Mouse (Mus musculus): ENCODE measurements around the gene Cxcl14. TPM values are rescaled to one million over a fixed set of nuclear protein-coding genes. Genes with fewer than 3 reads are reported as not detected.

The Cxcl14 gene
- polyA plus RNA-seq, 1 experiment, result 31.8 TPM

DNA sequence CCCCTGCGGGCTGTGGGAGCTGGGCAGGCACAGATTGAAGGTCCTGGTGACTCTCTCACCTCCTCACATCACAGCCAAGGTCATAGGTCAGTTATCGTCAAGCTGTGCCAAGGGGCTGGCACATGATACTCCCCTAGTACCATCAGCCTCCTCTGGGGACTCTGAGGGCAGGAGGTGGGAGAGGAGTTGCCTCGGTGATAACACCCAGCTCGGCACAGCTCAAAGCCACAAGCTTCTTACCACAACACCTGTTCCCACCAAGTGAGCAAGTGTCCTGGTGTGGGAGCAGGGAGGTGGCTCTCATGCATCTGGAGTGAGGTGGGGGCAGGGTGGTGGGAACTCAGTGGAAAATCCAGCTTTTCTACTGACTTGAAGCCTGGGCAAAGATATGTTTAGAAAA, 34.1 kb downstream of the Cxcl14 start:
- WGBS, result 28% methylated on average over 4 of the region's 4 CpGs
- H3K27ac ChIP-seq (ENCODE audit: control insufficient read depth, insufficient read depth, low read depth, low read length, poor library complexity), result no peak overlapping the region
- H3K4me3 ChIP-seq (replicated peaks; ENCODE audit: control insufficient read depth, low read depth, low read length), result no peak overlapping the region
- no peaks in the 10 kb centered on the region for H3K4me1 ChIP-seq (ENCODE audit: control insufficient read depth, insufficient read depth, low read length)
- TF ChIP-seq POLR2A (IDR thresholded peaks at IDR 0.05; ENCODE audit: borderline replicate concordance, control insufficient read depth, low read depth, low read length), result no peak
- TF ChIP-seq CTCF (IDR thresholded peaks at IDR 0.05; ENCODE audit: control insufficient read depth, insufficient read depth, low read length), result no peak

DNA sequence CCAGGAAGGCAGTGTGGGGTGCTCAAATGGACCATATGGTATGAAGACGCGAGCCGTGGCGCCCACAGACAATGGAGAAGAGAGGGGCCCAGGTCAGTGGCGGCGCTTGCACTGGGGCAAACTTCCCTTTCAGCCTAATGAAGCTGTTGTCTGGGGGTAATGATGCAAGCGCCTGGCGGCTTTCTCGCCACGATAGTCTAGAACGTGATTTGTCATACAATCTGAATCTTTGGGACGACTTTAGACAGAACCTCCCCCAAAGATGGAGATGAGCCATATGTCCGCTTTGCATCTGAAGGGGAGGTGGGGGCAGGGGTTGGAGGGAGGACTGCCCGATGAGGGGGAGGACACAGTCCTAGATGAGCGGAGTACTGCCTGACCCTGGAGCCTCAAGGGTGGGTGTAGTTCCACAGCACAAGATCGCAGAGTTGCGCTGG, 36.0 kb downstream of the Cxcl14 start:
- Histone ChIP-seq H3K4me1 (ENCODE audit: control insufficient read depth, insufficient read depth, low read length) (no peaks in the 10 kb centered on the region), H3K4me3 (replicated peaks; ENCODE audit: control insufficient read depth, low read depth, low read length) (no peak overlapping the region), H3K27ac (ENCODE audit: control insufficient read depth, insufficient read depth, low read depth, low read length, poor library complexity) (no peak overlapping the region)
- no peak for TF ChIP-seq CTCF (IDR thresholded peaks at IDR 0.05; ENCODE audit: control insufficient read depth, insufficient read depth, low read length)
- no peak for TF ChIP-seq POLR2A (IDR thresholded peaks at IDR 0.05; ENCODE audit: borderline replicate concordance, control insufficient read depth, low read depth, low read length)
- 6% methylated on average over 17 of the region's 17 CpGs for WGBS

DNA sequence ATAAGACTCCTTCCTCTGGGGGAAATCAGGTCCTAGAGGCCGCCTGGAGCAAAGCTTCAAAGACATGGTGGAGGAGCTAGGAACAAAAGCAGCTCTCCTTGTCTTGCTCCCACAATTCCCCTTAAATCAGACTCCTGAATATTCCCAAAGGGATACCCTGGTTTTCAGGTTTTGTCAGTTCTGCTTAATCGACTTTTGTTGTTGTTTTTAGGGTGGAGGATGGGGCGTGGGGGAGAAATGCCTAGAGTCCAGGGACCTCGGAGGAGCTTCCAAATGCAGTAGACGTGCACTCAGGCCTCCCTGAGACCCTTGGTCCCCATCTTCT, 36.5 kb downstream of the Cxcl14 start:
- TF ChIP-seq POLR2A (IDR thresholded peaks at IDR 0.05; ENCODE audit: borderline replicate concordance, control insufficient read depth, low read depth, low read length) (no peak), CTCF (IDR thresholded peaks at IDR 0.05; ENCODE audit: control insufficient read depth, insufficient read depth, low read length) (no peak)
- Histone ChIP-seq H3K4me3 (replicated peaks; ENCODE audit: control insufficient read depth, low read depth, low read length) (no peak overlapping the region), H3K27ac (ENCODE audit: control insufficient read depth, insufficient read depth, low read depth, low read length, poor library complexity) (no peak overlapping the region), H3K4me1 (ENCODE audit: control insufficient read depth, insufficient read depth, low read length) (no peaks in the 10 kb centered on the region)
- WGBS, result 8% methylated on average over 5 of the region's 5 CpGs

DNA sequence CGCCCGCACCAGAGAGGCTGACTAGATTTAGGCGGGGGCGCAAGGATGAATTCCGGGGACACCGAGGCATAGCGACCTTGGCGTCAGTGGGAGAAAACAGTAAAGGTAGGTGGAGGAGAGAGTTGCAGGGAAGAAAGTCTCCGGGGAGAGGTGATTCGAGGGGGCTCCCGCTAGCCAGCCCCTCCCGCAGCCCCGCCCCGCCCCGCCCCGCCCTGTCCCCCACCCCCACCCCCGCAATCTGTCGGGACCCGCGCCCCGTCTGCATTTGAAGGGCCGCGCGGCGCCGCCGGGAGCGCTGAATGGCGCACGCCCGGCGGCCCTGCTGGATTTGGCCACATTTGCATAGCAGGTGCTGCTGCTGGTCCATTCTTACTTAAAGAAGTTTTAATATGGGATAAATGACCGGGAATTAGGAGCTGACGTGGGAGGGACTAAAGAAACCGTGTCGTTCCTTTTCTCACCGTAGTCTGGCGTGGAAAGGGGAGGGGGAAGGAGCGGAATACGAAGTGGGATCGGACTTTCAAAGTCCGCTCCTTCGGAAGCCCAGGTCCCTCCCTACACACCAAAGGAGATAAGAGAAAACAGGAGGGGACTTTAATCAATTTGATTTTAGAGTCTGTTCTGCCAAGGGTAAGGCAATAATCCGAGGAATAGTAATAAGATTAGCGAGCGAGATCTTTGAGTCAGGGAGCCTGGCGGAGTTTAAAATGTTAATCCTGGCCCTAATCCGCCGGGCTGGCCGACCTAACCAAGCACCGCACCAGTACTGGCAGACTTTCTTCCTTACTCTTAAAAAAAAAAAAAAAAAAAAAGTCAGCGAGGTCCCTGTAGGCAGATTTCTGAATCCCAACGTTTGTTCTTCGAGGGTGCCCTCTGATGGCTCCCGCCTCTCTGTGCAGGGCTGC, 37.1 kb downstream of the Cxcl14 start:
- TF ChIP-seq CTCF (IDR thresholded peaks at IDR 0.05; ENCODE audit: control insufficient read depth, insufficient read depth, low read length) (no peak), POLR2A (IDR thresholded peaks at IDR 0.05; ENCODE audit: borderline replicate concordance, control insufficient read depth, low read depth, low read length) (no peak)
- WGBS, result 5% methylated on average over 55 of the region's 55 CpGs
- H3K4me1 ChIP-seq (ENCODE audit: control insufficient read depth, insufficient read depth, low read length), result no peaks in the 10 kb centered on the region
- H3K27ac ChIP-seq (ENCODE audit: control insufficient read depth, insufficient read depth, low read depth, low read length, poor library complexity), result no peak overlapping the region
- H3K4me3 ChIP-seq (replicated peaks; ENCODE audit: control insufficient read depth, low read depth, low read length), result no peak overlapping the region

DNA sequence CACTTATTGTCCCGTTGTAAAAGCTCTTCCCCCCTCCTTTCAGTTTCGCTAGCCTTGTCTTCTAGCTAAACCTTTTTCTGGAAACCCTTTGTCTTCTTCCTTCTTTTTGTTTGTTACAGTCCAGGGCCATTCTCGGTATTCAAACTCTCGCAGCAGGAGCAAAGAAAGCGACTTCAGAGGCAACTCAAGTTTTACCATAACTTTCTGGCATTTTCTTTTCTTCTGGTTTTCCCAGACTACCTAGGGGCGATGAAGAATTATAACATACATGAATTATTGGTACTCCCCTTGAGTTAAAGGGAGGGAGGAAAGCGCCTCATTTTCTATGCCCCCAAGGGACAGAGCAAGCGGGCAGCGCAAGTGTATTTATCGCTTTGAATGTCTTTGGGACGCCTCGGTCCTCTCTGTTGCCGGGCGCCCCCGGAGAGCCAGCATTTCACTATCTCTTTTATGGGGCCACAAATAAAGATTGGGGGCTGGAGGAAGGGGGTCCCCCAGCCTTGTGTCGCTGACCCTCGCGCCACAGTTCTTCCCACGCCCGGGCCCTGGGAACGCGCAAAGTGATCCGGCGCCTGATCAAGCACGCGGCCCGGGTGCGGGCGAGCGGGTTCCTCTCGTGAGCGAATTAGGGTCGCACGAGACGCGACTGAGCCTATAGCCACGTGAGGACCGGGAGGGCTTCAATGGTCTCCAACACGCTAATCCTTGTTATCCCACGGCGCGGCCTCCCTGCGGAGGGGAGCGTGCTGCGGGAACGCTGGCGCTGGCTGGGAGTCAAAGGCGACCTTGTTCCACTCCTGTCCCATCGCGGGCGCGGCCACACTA, 37.9 kb downstream of the Cxcl14 start:
- WGBS, result 3% methylated on average over 52 of the region's 52 CpGs
- TF ChIP-seq POLR2A (IDR thresholded peaks at IDR 0.05; ENCODE audit: borderline replicate concordance, control insufficient read depth, low read depth, low read length), result no peak
- TF ChIP-seq CTCF (IDR thresholded peaks at IDR 0.05; ENCODE audit: control insufficient read depth, insufficient read depth, low read length), result no peak

DNA sequence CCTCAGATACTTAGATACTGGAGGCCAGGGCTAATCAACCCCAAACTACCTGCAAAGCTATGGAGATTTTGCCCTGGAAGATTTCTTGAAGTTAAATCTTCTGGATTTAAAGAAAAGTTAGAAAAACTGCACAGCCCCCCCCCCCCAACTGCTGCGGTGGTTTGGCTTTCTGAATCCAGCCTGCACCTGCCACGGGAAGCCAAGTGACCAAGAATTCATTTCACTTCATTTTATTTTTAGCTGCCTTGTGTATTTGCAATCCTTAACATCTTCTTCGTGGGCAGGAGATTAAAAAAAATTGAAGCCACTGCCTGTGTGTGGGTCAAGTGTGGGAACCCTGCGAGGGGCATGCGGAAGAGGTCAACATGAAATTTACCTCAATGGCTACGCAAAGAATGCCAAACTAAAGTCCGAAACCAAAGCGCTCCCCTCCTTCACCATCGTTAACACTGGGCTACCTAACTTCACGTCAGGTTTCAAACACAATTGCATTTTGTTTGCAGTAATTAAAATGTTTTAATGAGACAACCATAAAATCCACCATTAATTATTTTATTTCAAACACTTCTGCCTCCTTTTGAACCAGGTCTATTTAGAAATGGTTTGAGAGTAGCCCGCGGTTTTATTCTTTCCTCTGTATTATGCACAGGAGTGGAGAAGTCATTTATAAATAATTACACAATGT, 38.7 kb downstream of the Cxcl14 start:
- Histone ChIP-seq H3K27ac (ENCODE audit: control insufficient read depth, insufficient read depth, low read depth, low read length, poor library complexity) (no peak overlapping the region), H3K4me3 (replicated peaks; ENCODE audit: control insufficient read depth, low read depth, low read length) (no peak overlapping the region), H3K4me1 (ENCODE audit: control insufficient read depth, insufficient read depth, low read length) (no peaks in the 10 kb centered on the region; the same call in 1 of the 2 replicates)
- no peak for TF ChIP-seq POLR2A (IDR thresholded peaks at IDR 0.05; ENCODE audit: borderline replicate concordance, control insufficient read depth, low read depth, low read length)
- TF ChIP-seq CTCF (IDR thresholded peaks at IDR 0.05; ENCODE audit: control insufficient read depth, insufficient read depth, low read length), result no peak
- WGBS, result 12% methylated on average over 12 of the region's 12 CpGs

More for the DNA sequence above, 37.9 kb downstream of the Cxcl14 start:
- Histone ChIP-seq H3K4me1 (ENCODE audit: control insufficient read depth, insufficient read depth, low read length) (no peaks in the 10 kb centered on the region), H3K27ac (ENCODE audit: control insufficient read depth, insufficient read depth, low read depth, low read length, poor library complexity) (no peak overlapping the region), H3K4me3 (replicated peaks; ENCODE audit: control insufficient read depth, low read depth, low read length) (no peak overlapping the region)

DNA sequence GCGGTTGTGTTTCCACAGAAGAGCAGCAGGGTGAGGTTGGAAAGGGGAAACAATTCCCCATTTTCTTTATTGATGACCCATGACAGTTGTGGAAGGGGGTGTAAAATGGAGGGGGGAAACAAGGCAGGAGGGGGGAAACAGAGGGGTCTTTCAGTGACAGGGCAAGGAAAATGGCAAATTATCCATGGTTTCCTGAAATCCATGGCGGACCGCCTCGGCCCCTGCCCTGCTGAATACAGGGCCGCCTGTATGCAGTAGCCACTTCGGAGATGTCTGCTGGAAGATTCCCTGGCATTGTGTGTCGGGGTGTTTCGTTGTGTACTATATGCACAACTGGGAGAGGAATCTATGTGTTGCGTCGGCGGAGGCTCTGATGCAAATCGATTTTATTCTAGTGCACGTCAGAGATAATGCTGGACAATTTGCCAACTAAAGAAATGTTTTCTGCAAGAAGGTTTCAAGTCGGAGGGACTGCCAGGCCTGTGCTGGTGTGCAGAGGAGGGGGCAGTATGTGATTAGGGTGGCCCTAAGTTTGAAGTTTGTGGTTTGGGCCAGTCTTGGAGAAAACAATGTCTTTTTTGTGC, 39.5 kb downstream of the Cxcl14 start:
- Histone ChIP-seq H3K4me3 (replicated peaks; ENCODE audit: control insufficient read depth, low read depth, low read length) (no peak overlapping the region), H3K4me1 (ENCODE audit: control insufficient read depth, insufficient read depth, low read length) (no peaks in the 10 kb centered on the region; the same call in 1 of the 2 replicates), H3K27ac (ENCODE audit: control insufficient read depth, insufficient read depth, low read depth, low read length, poor library complexity) (no peak overlapping the region)
- 25% methylated on average over 14 of the region's 14 CpGs for WGBS
- TF ChIP-seq CTCF (IDR thresholded peaks at IDR 0.05; ENCODE audit: control insufficient read depth, insufficient read depth, low read length), result no peak
- TF ChIP-seq POLR2A (IDR thresholded peaks at IDR 0.05; ENCODE audit: borderline replicate concordance, control insufficient read depth, low read depth, low read length), result no peak
